Mouse (Mus musculus) CH12.LX (cell line): Measurements from ENCODE around the gene Fam20a.

Source experiments
- BHLHE40 ChIP-seq: IDR thresholded peaks from 2 replicates; pipeline ENCODE4 v1.6.1; 2011; ENCODE audit warnings: mild to moderate bottlenecking, low read depth, low read length, improper control_type of control experiment
- CTCF ChIP-seq, 2 experiments: IDR thresholded peaks in 1 of 2; conservative IDR thresholded peaks in 1 of 2; 2 replicates each; pipeline ENCODE4 v1.5.1; 2011 to 2012; ENCODE audit warnings: low read depth in 2 of 2, low read length in 2 of 2, improper control_type of control experiment in 1 of 2, inconsistent platforms in 1 of 2, mild to moderate bottlenecking in 1 of 2, moderate library complexity in 1 of 2
- E2F4 ChIP-seq: IDR thresholded peaks from 2 replicates; pipeline ENCODE4 v1.6.1; 2011; ENCODE audit warnings: low read depth, low read length, improper control_type of control experiment; ENCODE audit not compliant: insufficient replicate concordance
- POLR2A ChIP-seq: IDR thresholded peaks from 2 replicates; pipeline ENCODE4 v1.6.1; 2011; ENCODE audit warnings: low read depth, mild to moderate bottlenecking, improper control_type of control experiment, low read length
- RAD21 ChIP-seq: IDR thresholded peaks from 2 replicates; pipeline ENCODE4 v1.6.1; 2011; ENCODE audit warnings: low read depth, mild to moderate bottlenecking, low read length, improper control_type of control experiment, moderate library complexity
- ZMIZ1 ChIP-seq: IDR thresholded peaks from 2 replicates; pipeline ENCODE4 v1.6.1; 2012; ENCODE audit warnings: low read depth, mild to moderate bottlenecking, inconsistent platforms, low read length, improper control_type of control experiment

- no peak for TF ChIP-seq CTCF (conservative IDR thresholded peaks at IDR 0.05 in 1 of 2, IDR thresholded peaks at IDR 0.05 in 1 of 2; ENCODE audit: low read depth in 2 of 2, low read length in 2 of 2)
- TF ChIP-seq RAD21 = no peak
- TF ChIP-seq E2F4 = no peak
- no peak for TF ChIP-seq POLR2A
- TF ChIP-seq BHLHE40 = no peak
- TF ChIP-seq ZMIZ1 = no peak
Measured at GRCm38 (mm10) chr11:109675208-109675607, 46.9 kb downstream of the Fam20a start.
